Mouse (Mus musculus) cerebellum, adult 2 months (tissue): ENCODE results near the gene Enox1. TPM values are rescaled to one million over a fixed set of nuclear protein-coding genes. Genes with fewer than 3 reads are reported as not detected.
A peak's percentile ranks its signal among the peaks of the same experiment; 100 is the strongest.
"Not testable (repeated sequence)": the region's sequence is repeated elsewhere in the genome, so short reads cannot be mapped to it uniquely, and the experiment has no call there.

ENCODE experiments used
- DNase-seq, 2 experiments: peaks; one replicate each; pipeline ENCODE4 v3.0.0; 2021
- H3K27ac ChIP-seq: fragments of 200-500 bp; 2 replicates; pipeline ENCODE4 v1.5.1; 2012; ENCODE audit warnings: low read length, control low read depth, inconsistent platforms; ENCODE audit not compliant: insufficient read depth
- H3K27me3 ChIP-seq: fragments of 200-500 bp; 2 replicates; pipeline ENCODE4 v1.6.1; 2012; ENCODE audit warnings: inconsistent platforms, mild to moderate bottlenecking, low read length, moderate library complexity; ENCODE audit not compliant: control insufficient read depth, insufficient read depth
- H3K4me1 ChIP-seq: fragments of 200-500 bp; 2 replicates; pipeline ENCODE4 v1.6.1; 2011; ENCODE audit warnings: low read length; ENCODE audit not compliant: control insufficient read depth, insufficient read depth
- H3K4me3 ChIP-seq: fragments of 200-500 bp; replicated peaks from 2 replicates; pipeline ENCODE3; 2011; ENCODE audit warnings: mild to moderate bottlenecking, low read depth, low read length, control low read depth; ENCODE audit not compliant: insufficient read depth
- CTCF ChIP-seq: fragments of 200-500 bp; IDR thresholded peaks from 2 replicates; pipeline ENCODE4 v1.5.1; 2011; ENCODE audit warnings: low read depth, mild to moderate bottlenecking, control low read depth, low read length, moderate library complexity, borderline replicate concordance; ENCODE audit not compliant: insufficient read depth
- POLR2A ChIP-seq: fragments of 200-500 bp; IDR thresholded peaks from 2 replicates; pipeline ENCODE4 v1.6.1; 2011; ENCODE audit warnings: low read length, control low read depth, borderline replicate concordance; ENCODE audit not compliant: insufficient read depth
- WGBS: fragments of 180-500 bp; shearing (Covaris S2); methylation state at CpG from one replicate; pipeline ENCODE4 v1.1.7; 2018; 5-methylcytosine and 5-hydroxymethylcytosine counted together
- polyA plus RNA-seq: library from polyadenylated mRNA; depleted of rRNA; stranded (reverse); fragments of >200 nt; gene quantifications from 2 replicates; pipeline ENCODE4 v1.2.3, GENCODE M21; 2012; rRNA removed

Enox1 gene
- 14.4 and 15.2 TPM in 2 replicates for polyA plus RNA-seq

DNA sequence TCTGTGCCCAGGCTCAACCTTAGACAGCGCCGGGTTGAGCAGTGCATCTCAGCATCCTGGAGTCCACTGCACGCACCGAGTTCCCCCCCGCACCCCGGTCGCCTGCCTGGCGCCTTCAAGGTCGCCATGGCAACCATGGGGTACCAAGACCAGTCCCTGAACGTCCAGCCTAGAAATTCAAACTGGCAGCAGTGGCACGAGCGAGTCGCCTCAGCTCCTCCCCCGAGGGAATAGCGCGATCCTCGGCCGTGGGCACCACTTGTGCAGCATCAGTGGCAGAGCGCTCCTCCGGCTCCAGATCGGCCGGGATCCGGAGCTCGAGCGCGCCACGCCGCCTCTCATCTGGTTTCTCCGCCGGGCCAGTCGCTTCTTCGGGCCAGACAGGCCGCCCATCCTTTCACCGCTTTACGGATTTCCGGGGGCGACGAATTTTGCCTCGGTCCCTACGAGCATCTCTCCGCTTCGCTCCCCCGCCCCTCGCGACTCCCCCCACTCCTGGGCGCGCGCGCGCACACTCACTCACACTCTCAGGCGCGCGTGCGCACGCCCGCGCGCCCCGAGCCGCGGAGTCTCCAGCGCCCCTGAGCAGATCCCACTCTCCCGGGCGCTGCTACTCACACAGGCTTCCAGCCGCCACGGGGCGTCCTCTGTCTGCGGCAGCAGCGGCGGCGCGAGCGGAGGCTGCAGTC, at the start of gene Enox1:
Gene Enox1, plus strand, starts transcription at position 542 of the 689 bp plus-strand sequence.
- Histone ChIP-seq H3K4me3 (peak within 1 kb of the TSS; percentile 90), H3K27ac (peak within 1 kb of the TSS; percentile 68), H3K4me1 (no peaks in the 10 kb centered on the region; the same call in 1 of the 2 replicates), H3K27me3 (no peaks in the 10 kb centered on the region)
- peak; percentile 86 to 87 for DNase-seq
- TF ChIP-seq CTCF (no peak), POLR2A (peak; percentile 38; the same call in 1 of the 2 replicates)
- WGBS: 1% methylated on average over 72 of the region's 73 CpGs

DNA sequence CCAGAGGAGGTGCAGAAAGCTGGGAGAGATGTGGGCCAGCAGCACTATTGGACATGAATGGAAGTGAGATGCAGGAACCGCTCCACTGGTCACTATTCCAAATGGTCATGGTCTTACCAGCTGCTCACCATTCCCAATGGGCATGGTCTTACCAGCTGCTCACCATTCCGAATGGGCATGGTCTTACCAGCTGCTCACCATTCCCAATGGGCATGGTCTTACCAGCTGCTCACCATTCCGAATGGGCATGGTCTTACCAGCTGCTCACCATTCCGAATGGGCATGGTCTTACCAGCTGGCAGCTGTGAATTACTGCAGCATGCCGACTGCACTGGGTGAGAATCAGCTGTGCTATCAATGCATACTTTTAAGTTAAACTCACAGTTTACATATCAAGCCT, 45.9 kb upstream of the Enox1 start:
- DNase-seq, H3K4me3 ChIP-seq: not testable (repeated sequence)
- WGBS: 31% methylated on average over 5 of the region's 5 CpGs

DNA sequence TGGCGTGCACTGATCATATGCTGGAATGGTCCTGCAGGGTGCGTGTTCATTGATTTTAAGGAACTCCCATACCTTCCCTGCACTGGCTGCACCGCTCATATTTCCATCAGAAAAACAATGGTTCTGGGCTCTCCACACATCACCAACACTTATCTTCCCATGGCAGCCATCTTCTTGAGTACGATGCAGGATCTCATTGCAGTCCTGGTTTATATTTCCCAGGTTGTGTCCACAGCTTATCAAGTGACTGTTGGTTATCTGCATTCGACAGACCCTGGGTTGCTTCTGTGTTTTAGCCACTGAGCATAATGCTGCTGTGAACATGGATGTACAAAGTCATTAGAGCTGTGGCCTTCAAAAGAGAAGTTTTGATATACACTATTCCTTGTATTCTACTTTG, 26.0 kb upstream of the Enox1 start:
- no peak overlapping the region for H3K27ac ChIP-seq
- no peak overlapping the region for H3K4me3 ChIP-seq
- WGBS: 94% methylated on average over 5 of the region's 5 CpGs
- TF ChIP-seq POLR2A: no peak
- no peak for TF ChIP-seq CTCF
- no peak for DNase-seq
- H3K4me1 ChIP-seq: no peaks in the 10 kb centered on the region
- H3K27me3 ChIP-seq: no peaks in the 10 kb centered on the region

More for the DNA sequence above, 45.9 kb upstream of the Enox1 start:
- H3K4me1 ChIP-seq, H3K27ac ChIP-seq, H3K27me3 ChIP-seq: not testable (repeated sequence)

- no peak for DNase-seq
- H3K4me1 ChIP-seq: no peaks in the 10 kb centered on the region
- TF ChIP-seq POLR2A (no peak), CTCF (no peak)
- WGBS: 76% methylated on average over 6 of the region's 6 CpGs
- no peak overlapping the region for H3K4me3 ChIP-seq
- H3K27me3 ChIP-seq: no peaks in the 10 kb centered on the region
- no peak overlapping the region for H3K27ac ChIP-seq
These were observed 19.6 kb upstream of the Enox1 start for GRCm38 (mm10) chr14:77136936-77137335.

GRCm38 (mm10) chr14:77141324-77142282, 15.0 kb upstream of the Enox1 start:
- no peak overlapping the region for H3K27ac ChIP-seq
- no peak overlapping the region for H3K4me3 ChIP-seq
- no peaks in the 10 kb centered on the region for H3K4me1 ChIP-seq
- peak; percentile 61 to 65 for DNase-seq
- 19% methylated on average over 16 of the region's 17 CpGs for WGBS
- peak; percentile 46; the same call in 1 of the 2 replicates for TF ChIP-seq CTCF
- no peak for TF ChIP-seq POLR2A
- H3K27me3 ChIP-seq: no peaks in the 10 kb centered on the region

- WGBS: 86% methylated on average over 4 of the region's 4 CpGs
- H3K4me3 ChIP-seq: no peak overlapping the region
- no peak overlapping the region for H3K27ac ChIP-seq
- no peak for DNase-seq
- H3K4me1 ChIP-seq: no peaks in the 10 kb centered on the region
- H3K27me3 ChIP-seq: no peaks in the 10 kb centered on the region
- TF ChIP-seq CTCF (no peak), POLR2A (no peak)
These were observed 11.5 kb upstream of the Enox1 start for GRCm38 (mm10) chr14:77145103-77145502.

DNA sequence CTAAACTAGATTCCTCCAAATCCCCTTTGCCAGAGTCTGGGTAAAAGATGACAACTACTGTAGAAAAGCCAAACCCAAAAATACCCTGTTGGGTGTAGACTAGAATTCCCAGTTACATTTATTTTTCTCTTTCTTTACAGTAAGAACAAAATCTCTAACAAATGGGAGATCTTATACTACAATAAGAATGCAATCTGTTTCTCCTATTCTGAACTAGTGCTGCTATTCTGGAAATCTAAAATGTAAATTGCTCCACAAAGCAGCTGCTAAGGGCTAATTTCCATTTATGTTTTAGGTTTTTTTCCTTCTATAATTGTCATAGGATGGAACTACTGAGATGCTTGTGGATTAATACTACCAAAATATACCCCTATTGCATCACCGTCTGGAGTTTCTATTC, 8.9 kb upstream of the Enox1 start:
- no peaks in the 10 kb centered on the region for H3K27me3 ChIP-seq
- WGBS: 98% methylated on average over 1 of the region's 1 CpGs
- no peak overlapping the region for H3K4me3 ChIP-seq
- TF ChIP-seq POLR2A (no peak), CTCF (no peak)
- no peak for DNase-seq
- no peak overlapping the region for H3K27ac ChIP-seq
- H3K4me1 ChIP-seq: no peaks in the 10 kb centered on the region

DNA sequence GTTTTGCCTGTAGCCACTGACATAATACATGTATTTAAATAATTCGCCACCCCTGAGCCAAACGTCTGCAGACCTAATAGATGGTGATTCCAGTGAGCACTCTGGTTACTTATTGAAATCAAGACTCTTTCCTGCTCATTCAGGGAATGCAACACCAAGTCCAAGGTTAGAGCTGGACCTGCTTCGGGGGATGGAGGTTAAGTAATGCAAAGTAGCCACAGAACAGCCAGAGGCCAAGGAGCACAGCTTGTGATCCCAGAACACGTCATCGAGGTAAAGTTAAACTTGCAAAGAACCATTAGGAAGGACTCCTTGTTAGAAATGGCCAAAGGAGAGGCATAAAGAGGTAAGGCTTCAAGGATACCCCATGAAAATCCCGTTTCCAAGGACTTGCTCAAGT, 6.0 kb upstream of the Enox1 start:
- H3K27ac ChIP-seq: no peak overlapping the region
- TF ChIP-seq POLR2A: no peak
- TF ChIP-seq CTCF: no peak

More for the DNA sequence above, 6.0 kb upstream of the Enox1 start:
- Histone ChIP-seq H3K4me1 (no peaks in the 10 kb centered on the region; the same call in 1 of the 2 replicates), H3K27me3 (no peaks in the 10 kb centered on the region), H3K4me3 (no peak overlapping the region)
- WGBS: 90% methylated on average over 6 of the region's 6 CpGs
- no peak for DNase-seq
